Mouse (Mus musculus): ENCODE measurements at regions not wholly inside any gene's neighbourhood (a gene's known extent, or its start where the extent isn't known, plus 50 kb on each side); places are given as distances from the start of the nearest gene placed in this dataset.

DNA sequence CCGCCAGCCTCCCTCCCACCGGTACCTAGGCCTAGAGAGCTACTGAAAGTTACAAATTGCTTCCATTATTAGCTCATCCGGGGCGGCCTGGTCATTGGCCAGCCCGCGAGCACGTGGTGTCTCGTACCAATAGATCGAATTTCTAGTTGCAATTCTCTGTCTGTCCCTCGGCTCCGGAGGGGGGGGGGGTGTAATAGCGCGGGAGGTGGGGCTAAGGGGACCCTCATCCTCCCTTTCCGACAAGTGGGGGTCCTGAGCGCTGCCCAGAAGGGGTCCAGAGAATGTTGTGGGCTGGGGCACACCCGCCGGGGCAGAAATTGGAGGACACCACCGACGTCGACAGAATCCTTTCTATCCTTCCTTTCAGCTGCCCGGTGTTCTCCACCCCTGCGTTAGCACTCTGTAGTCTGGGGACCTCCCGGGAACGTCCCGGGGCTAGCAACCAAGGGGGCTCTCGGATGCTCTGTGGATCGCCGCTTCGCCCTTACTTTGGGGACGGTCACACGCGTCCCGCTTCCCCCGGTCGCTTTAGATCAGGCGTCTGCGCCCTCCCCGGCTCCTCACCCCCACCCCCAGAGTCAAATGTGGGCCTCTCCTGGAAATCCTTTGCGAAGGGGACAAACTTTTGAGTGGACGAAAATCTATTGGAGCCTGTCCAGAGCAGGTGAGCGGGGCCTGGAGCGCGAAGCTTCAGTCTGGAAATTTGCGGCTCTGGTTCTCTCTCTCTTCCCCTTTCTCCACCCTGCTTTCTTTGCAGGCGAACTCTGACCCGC is 64.6 kb downstream of the Smug1 start:
- peak; percentile 49 for DNase-seq (ENCODE audit: low read depth, low spot score)

DNA sequence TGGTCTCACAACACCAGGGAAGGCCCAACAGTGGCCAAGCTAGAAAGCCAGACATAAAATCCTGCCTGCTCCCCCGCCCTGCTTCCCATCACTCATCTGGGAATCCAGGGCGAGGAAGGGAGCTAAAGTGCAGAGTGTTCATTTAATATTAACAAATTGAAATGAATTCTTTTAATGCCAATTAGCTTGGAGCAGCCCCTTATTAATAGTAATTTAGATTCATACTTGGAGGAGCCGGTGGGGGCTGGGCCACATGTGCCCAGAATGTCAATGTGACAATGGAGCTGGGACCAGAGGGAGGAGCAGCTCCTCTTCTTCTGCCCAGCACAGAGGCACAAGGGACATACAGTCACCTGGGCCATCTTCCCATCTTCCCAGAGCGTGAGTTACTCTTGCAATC is 66.8 kb downstream of the Smug1 start:
- DNase-seq (ENCODE audit: low read depth, low spot score): no peak

DNA sequence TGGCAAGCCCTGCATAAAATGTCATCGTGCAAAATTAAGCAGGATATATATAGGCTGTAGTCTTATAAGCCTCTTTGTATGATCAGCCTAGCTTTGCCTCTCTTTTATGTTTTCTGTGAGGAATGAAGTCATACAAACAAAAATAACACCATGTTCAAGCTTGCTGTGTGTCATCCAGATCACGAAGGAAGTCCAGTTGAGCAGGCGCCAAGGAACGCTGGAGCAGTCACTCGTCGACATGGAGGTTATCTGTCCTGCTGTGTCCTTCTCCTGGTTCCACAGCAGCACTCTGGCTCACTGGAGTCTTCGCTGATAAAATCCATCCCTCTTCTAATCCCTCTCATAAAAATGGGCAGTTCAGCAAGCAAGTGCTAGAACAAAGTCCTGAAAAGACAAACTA is 72.4 kb downstream of the Smug1 start:
- no peak for DNase-seq (ENCODE audit: low read depth, low spot score)

- no peak for DNase-seq (ENCODE audit: low read depth, low spot score)
Observed at GRCm38 (mm10) chr15:103093655-103094054, 73.2 kb downstream of the Smug1 start.

GRCm38 (mm10) chr15:103092496-103092895 is 73.8 kb downstream of the Hoxc4 start:
- peak; percentile 19 for DNase-seq (ENCODE audit: low read depth, low spot score)

GRCm38 (mm10) chr15:103090280-103091164 is 71.8 kb downstream of the Hoxc4 start:
- DNase-seq (ENCODE audit: low read depth, low spot score): no peak

GRCm38 (mm10) chr15:103089852-103090251 is 71.1 kb downstream of the Hoxc4 start:
- no peak for DNase-seq (ENCODE audit: low read depth, low spot score)

DNA sequence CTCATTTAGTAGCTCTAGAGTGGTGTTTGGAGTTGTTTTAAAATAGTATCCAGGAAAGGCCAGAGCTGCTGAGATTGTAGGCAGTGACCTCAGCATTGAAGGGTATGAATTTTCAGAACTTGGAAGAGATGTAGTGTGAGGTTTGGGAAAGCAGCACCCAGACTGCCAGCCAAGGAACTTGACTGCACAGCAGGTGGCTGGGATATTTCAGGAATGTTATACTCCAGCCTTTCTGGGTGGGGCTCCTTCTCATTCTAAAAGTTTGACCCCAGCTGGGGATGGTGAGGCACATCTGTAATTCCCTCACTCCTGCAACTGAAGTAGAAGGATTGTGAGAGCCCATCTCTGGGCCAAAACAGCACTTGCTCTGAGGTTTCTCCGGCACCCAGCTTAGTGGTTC is 70.7 kb downstream of the Hoxc4 start:
- no peak for DNase-seq (ENCODE audit: low read depth, low spot score)

GRCm38 (mm10) chr15:103087204-103087603 is 68.5 kb downstream of the Hoxc4 start:
- no peak for DNase-seq (ENCODE audit: low read depth, low spot score)

DNA sequence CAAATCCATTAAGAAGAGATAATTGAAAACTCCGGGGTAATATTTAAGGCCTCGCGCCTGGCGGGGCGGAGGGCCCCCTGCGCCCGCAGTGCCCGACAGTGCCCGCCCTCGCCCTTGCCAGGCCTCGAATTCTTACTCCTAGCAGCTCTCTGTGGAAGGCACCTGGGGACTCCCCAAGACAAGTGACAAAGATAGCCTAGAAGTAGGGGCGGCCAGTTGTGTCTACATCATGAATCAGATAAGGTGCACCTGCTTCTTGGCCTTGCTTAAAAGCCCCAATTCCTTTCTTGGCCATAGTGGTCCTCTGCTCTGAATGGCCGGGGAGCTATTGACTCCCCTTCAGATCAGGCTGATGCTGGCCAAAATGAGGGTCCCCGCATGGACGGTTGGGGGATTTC is 67.9 kb downstream of the Hoxc4 start:
- no peak for DNase-seq (ENCODE audit: low read depth, low spot score)

Data from A20 (cell line).